Mouse (Mus musculus): Measurements from ENCODE around the gene Kcnab3.

GRCm38 (mm10) chr11:69321580-69321979 lies 4.5 kb upstream of the Kcnab3 start:
- TF ChIP-seq CTCF (IDR thresholded peaks at IDR 0.05; ENCODE audit: low read depth), result no peak
- TF ChIP-seq EP300 (IDR thresholded peaks at IDR 0.05; ENCODE audit: low read depth), result no peak
